Mouse (Mus musculus) adrenal gland, postnatal 10 days (tissue): ENCODE results near the gene Slmap. TPM values are rescaled to one million over a fixed set of nuclear protein-coding genes. Genes with fewer than 3 reads are reported as not detected.
A peak's percentile ranks its signal among the peaks of the same experiment; 100 is the strongest.
"Not testable (repeated sequence)": the region's sequence is repeated elsewhere in the genome, so short reads cannot be mapped to it uniquely, and the experiment has no call there.

ENCODE experiments used
- DNase-seq: peaks from one replicate; pipeline ENCODE4 v3.0.0; 2021; ENCODE audit warnings: mixed read lengths
- total RNA-seq, 2 experiments: library from RNA; stranded (reverse); gene quantifications; 2 replicates each; pipeline ENCODE4 v1.2.3; 2021

The Slmap gene
- total RNA-seq, 2 experiments from 2014 or later: 96.7 to 114 TPM

- no peak for DNase-seq
Observed at GRCm38 (mm10) chr14:26391866-26392265, 142.9 kb downstream of the Slmap start.

DNA sequence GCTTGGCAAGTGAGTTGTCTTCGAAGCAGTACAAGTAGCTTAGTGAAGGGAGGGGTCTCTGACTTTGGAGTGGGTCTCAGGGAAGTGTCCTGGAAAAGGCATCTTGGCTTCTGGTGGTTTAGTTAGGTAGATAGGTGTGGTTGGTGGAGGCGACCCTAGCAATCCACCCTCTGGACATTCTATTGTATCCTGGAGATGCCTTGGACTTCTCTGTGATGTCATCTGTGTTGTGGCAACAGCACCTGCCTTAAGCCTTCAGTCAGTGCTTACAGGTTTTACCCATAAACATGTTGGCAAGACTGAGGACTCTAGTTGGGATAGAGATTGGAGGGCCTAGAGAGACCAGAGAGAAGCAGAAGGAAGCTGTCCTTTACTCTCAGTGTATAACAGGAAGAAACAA lies 145.8 kb downstream of the Slmap start:
- DNase-seq: not testable (repeated sequence)

DNA sequence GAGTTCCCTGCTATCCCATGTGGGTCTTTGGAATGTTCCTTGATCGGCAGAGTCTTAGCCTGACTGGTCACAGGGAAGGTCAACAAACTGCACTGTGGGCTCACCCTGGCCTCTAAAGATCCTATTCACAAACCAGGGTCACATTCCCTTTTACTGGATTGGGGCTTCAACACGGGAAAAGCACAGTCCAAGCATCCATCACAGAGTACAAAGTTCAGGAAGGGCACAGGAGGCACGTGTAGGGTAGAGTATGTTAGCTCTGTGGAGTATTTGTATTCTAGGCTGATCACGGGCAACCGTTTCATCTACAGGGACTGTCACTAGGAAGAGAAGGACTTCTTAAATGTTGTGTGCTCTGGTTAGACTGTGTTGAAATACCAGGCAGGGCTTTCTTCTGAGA lies 147.7 kb downstream of the Slmap start:
- DNase-seq: not testable (repeated sequence)

DNA sequence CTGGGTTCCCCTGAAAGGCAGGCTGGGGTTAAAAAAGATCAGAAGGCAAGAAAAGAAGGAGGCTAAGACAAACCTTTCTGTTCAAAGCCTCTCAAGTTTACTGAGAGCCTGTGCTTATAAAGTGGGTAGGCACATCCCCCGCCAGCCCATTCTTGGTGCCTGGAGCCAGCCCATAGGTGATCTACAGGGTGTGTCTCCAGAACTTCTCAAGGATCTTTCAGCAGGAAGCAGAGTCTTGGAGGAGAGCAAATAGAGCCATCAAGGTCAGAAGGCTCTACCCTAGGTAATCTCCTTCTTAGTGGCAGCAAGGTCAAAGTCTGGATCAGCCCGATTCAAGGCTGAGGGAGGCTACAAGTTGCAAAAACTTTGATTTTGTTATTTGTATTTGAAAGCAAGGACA lies 149.1 kb downstream of the Slmap start:
- not testable (repeated sequence) for DNase-seq

DNA sequence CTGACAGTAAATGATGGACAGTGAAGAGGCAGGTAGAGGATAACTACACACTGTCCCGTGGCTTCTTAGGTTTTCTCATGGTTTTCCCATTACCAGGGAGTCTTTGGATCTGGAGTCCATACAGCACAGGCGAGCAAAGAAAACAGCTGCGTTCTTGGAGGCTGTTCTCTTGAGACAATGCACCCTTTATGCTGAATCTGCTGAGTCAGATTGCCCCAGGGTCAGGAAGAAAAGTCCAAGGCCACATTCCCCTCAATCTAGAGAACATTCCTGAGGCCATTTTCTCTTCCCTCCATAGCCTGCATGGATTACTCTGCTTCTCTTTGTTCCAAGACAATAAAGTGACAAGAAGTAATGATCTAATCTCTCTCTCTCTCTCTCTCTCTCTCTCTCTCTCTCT lies 155.7 kb downstream of the Slmap start:
- no peak for DNase-seq

- peak; percentile 85 for DNase-seq
Observed at GRCm38 (mm10) chr14:26376652-26377051, 158.1 kb downstream of the Slmap start.

Other genes with a start within 250 kb of the Slmap start
- gene Dennd6a, start 38.9 kb upstream of the Slmap start, total RNA-seq: 10 to 100 TPM; 31.8 to 36.1 TPM
- 100 to 1,000 TPM; 168 to 191 TPM for gene Arf4, start 103.1 kb upstream of the Slmap start, total RNA-seq
- 1 to 10 TPM; 7.5 to 8.5 TPM for gene Pde12, start 135.0 kb upstream of the Slmap start, total RNA-seq
- under 1 TPM in 1 of 2 experiments, not detected in 1; 0.03 TPM for gene Dnah12, start 158.3 kb upstream of the Slmap start, total RNA-seq